Mouse (Mus musculus) ES-E14 (cell line): Measurements from ENCODE around the gene Hnrnpa1.

Experiments
- ZC3H11A ChIP-seq: IDR thresholded peaks from 2 replicates; pipeline ENCODE4 v1.6.1; 2012; ENCODE audit warnings: low read depth, mild to moderate bottlenecking, inconsistent platforms, low read length, borderline replicate concordance
- ZNF384 ChIP-seq: IDR thresholded peaks from 2 replicates; pipeline ENCODE4 v1.6.1; 2012; ENCODE audit warnings: low read depth, low read length, inconsistent platforms

DNA sequence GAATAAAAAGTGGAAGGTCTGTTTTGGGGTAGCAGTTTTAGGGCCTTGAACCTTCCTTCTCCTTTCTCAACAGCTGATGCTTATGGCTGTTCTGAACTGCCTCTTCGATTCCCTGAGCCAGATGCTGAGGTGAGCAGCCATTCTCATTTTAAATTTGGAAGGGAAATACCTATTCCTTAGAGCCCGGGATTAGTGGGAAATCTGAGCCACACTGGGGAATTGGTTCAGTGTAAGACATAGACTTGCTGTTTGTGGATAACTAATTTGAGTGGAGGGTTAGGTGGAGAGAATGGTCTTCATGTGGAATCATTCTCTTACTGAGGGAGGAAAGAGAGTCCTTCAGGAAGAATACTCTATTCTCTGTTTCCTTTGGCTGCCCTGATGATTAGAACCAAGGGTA, 54.4 kb downstream of the Hnrnpa1 start:
- TF ChIP-seq ZNF384 (no peak), ZC3H11A (no peak)
